Comparison of ENCODE assay signal across 8 mouse cellular contexts in genomic region chr2:168081299-168081932, GRCm38 (mm10). TPM values are rescaled to one million over a fixed set of nuclear protein-coding genes. Genes with fewer than 3 reads are reported as not detected.
DNase-seq lines count a peak whose midpoint lies in the region; ATAC-seq and TF ChIP-seq lines count a peak whose summit lies in the region.

No protein-coding gene starts in this region.

- peak overlapping the region; percentile 0; the same call in 1 of the 2 replicates for H3K27ac ChIP-seq in MEL (ENCODE audit: control insufficient read depth, low read depth, low read length)
- H3K27ac ChIP-seq in embryonic facial prominence, embryonic 13.5 days = 0 out of 2 replicates have a peak overlapping the region, but pooled peaks have one; percentile 22
- H3K27ac ChIP-seq in intestine, embryonic 15.5 days = peak overlapping the region; percentile 86
- peak overlapping the region; percentile 62 for H3K27ac ChIP-seq in neural tube, embryonic 12.5 days

- H3K4me3 ChIP-seq in MEL (ENCODE audit: control insufficient read depth in 1 of 2, insufficient read depth in 1 of 2, low read depth in 2 of 2, low read length in 2 of 2) = peak overlapping the region; percentile 56 to 98
- H3K4me3 ChIP-seq in embryonic facial prominence, embryonic 13.5 days = peak overlapping the region; percentile 72
- H3K4me3 ChIP-seq in intestine, embryonic 15.5 days (replicated peaks) = peak overlapping the region; percentile 75
- H3K4me3 ChIP-seq in neural tube, embryonic 12.5 days = peak overlapping the region; percentile 82

- no peak for TF ChIP-seq EP300 in MEL (IDR thresholded peaks at IDR 0.05; ENCODE audit: low read depth in 1 of 2, low read length in 2 of 2)

- under 1% methylated on average over 39 of the region's 49 CpGs for WGBS in embryonic facial prominence, embryonic 13.5 days
- under 1% methylated on average over 47 of the region's 49 CpGs for WGBS in intestine, embryonic 15.5 days
- WGBS in neural tube, embryonic 12.5 days = 1% methylated on average over 49 of the region's 49 CpGs

- peaks cover 1% of the 10 kb centered on the region; the same call in 1 of the 2 replicates for H3K79me2 ChIP-seq in MEL (ENCODE audit: control insufficient read depth, insufficient read depth, low read length, poor library complexity)

- ATAC-seq in embryonic facial prominence, embryonic 13.5 days (ENCODE audit: insufficient number of reproducible peaks, insufficient read depth, low FRiP score, low TSS enrichment, low read depth) = 0 out of 2 replicates have a peak, but pooled peaks have one; percentile 2
- ATAC-seq in intestine, embryonic 15.5 days = no peak
- no peak; the same call in 1 of the 2 replicates for ATAC-seq in neural tube, embryonic 12.5 days (ENCODE audit: low FRiP score, low read depth)

- peak overlapping the region; percentile 96 for H3K4me2 ChIP-seq in embryonic facial prominence, embryonic 13.5 days
- H3K4me2 ChIP-seq in intestine, embryonic 15.5 days (replicated peaks) = peak overlapping the region; percentile 94
- H3K4me2 ChIP-seq in neural tube, embryonic 12.5 days (replicated peaks) = peak overlapping the region; percentile 98

- H3K27me3 ChIP-seq in MEL (ENCODE audit: control insufficient read depth in 1 of 2, insufficient read depth in 2 of 2, low read length in 2 of 2) = no peaks in the 10 kb centered on the region
- H3K27me3 ChIP-seq in embryonic facial prominence, embryonic 13.5 days = peaks cover 47% of the 10 kb centered on the region
- no peaks in the 10 kb centered on the region; the same call in 1 of the 2 replicates for H3K27me3 ChIP-seq in intestine, embryonic 15.5 days (replicated peaks)
- H3K27me3 ChIP-seq in neural tube, embryonic 12.5 days (replicated peaks) = peaks cover 14% of the 10 kb centered on the region

- H3K9ac ChIP-seq in MEL (ENCODE audit: control insufficient read depth, low read depth, low read length, poor library complexity, severe bottlenecking) = peak overlapping the region; percentile 89
- peak overlapping the region; percentile 70 for H3K9ac ChIP-seq in embryonic facial prominence, embryonic 13.5 days
- H3K9ac ChIP-seq in intestine, embryonic 15.5 days = peak overlapping the region; percentile 78
- H3K9ac ChIP-seq in neural tube, embryonic 12.5 days = peak overlapping the region; percentile 87

- no peak for TF ChIP-seq RAD21 in MEL (IDR thresholded peaks at IDR 0.05; ENCODE audit: low read depth, low read length)

- intact Hi-C loops in left cerebral cortex, postnatal 4 days (cut with DNase I) = no loop called here
- intact Hi-C loops in left cerebral cortex, postnatal 14 days (cut with DNase I) = loop anchor here (10.0 kb wide), 1 partner anchor 157 kb away; no protein-coding TSS in a partner anchor

- H3K36me3 ChIP-seq in MEL (ENCODE audit: control insufficient read depth in 1 of 2, insufficient read depth in 2 of 2, low read length in 2 of 2) = peaks cover 0 to 14% of the 10 kb centered on the region in 2 experiments; a peak in 2 of 4 replicates
- no peaks in the 10 kb centered on the region for H3K36me3 ChIP-seq in embryonic facial prominence, embryonic 13.5 days
- no peaks in the 10 kb centered on the region for H3K36me3 ChIP-seq in intestine, embryonic 15.5 days
- H3K36me3 ChIP-seq in neural tube, embryonic 12.5 days = no peaks in the 10 kb centered on the region

- no peak; a peak in 2 of 4 replicates for TF ChIP-seq POLR2A in MEL (IDR thresholded peaks at IDR 0.05; ENCODE audit: control insufficient read depth in 1 of 2, insufficient read depth in 1 of 2, low read depth in 1 of 2, low read length in 2 of 2, poor library complexity in 1 of 2)

- H3K9me3 ChIP-seq in MEL (replicated peaks; ENCODE audit: insufficient read depth, low read length) = no peaks in the 10 kb centered on the region
- no peaks in the 10 kb centered on the region for H3K9me3 ChIP-seq in embryonic facial prominence, embryonic 13.5 days
- no peaks in the 10 kb centered on the region for H3K9me3 ChIP-seq in intestine, embryonic 15.5 days
- H3K9me3 ChIP-seq in neural tube, embryonic 12.5 days = no peaks in the 10 kb centered on the region

- no peak for TF ChIP-seq CTCF in MEL (IDR thresholded peaks at IDR 0.05 in 2 of 3, conservative IDR thresholded peaks at IDR 0.05 in 1 of 3; ENCODE audit: control insufficient read depth in 1 of 3, insufficient read depth in 1 of 3, low read depth in 2 of 3, low read length in 3 of 3, poor library complexity in 1 of 3, severe bottlenecking in 1 of 3)

- DNase-seq in left cerebral cortex, postnatal 4 days = peak; percentile 41
- DNase-seq in left cerebral cortex, postnatal 14 days (ENCODE audit: low spot score in 2 of 2) = no peak
- DNase-seq in MEL (ENCODE audit: low read depth, low spot score) = peak; percentile 65
- no peak for DNase-seq in cerebellum, postnatal 36 days
- DNase-seq in lung, postnatal 14 days = no peak

- peaks cover 4 to 23% of the 10 kb centered on the region in 2 experiments; a peak in 3 of 4 replicates for H3K4me1 ChIP-seq in MEL (ENCODE audit: control insufficient read depth in 1 of 2, insufficient read depth in 2 of 2, low read length in 2 of 2)
- H3K4me1 ChIP-seq in embryonic facial prominence, embryonic 13.5 days = peaks cover 22% of the 10 kb centered on the region
- H3K4me1 ChIP-seq in intestine, embryonic 15.5 days (replicated peaks) = peaks cover 20% of the 10 kb centered on the region
- peaks cover 17% of the 10 kb centered on the region; the same call in 1 of the 2 replicates for H3K4me1 ChIP-seq in neural tube, embryonic 12.5 days

TF ChIP-seq in MEL, 35 proteins besides CTCF, POLR2A, EP300 and RAD21:
- no peak for TF ChIP-seq BHLHE40 (IDR thresholded peaks at IDR 0.05; ENCODE audit: borderline replicate concordance, low read depth, low read length)
- TF ChIP-seq ZC3H11A (IDR thresholded peaks at IDR 0.05; ENCODE audit: low read depth, low read length) = no peak
- TF ChIP-seq ZMIZ1 (IDR thresholded peaks at IDR 0.05; ENCODE audit: low read depth, low read length) = no peak
- TF ChIP-seq CHD1 (IDR thresholded peaks at IDR 0.05; ENCODE audit: low read depth, low read length) = no peak
- TF ChIP-seq NRF1 (IDR thresholded peaks at IDR 0.05; ENCODE audit: insufficient read depth, low read depth, low read length, poor library complexity, severe bottlenecking) = no peak
- TF ChIP-seq MEF2A (IDR thresholded peaks at IDR 0.05; ENCODE audit: extremely low read depth, insufficient replicate concordance, low read depth, low read length, poor library complexity, severe bottlenecking) = no peak
- no peak for TF ChIP-seq E2F4 (IDR thresholded peaks at IDR 0.05; ENCODE audit: borderline replicate concordance, low read depth, low read length)
- TF ChIP-seq SMC3 (IDR thresholded peaks at IDR 0.05; ENCODE audit: low read depth, low read length) = no peak
- no peak for TF ChIP-seq GABPA (IDR thresholded peaks at IDR 0.05; ENCODE audit: low read depth, low read length)
- TF ChIP-seq UBTF (IDR thresholded peaks at IDR 0.05; ENCODE audit: borderline replicate concordance, insufficient read depth, low read depth, low read length) = no peak
- no peak for TF ChIP-seq MYB (IDR thresholded peaks at IDR 0.05; ENCODE audit: low read depth, low read length)
- TF ChIP-seq POLR2AphosphoS2 (IDR thresholded peaks at IDR 0.05; ENCODE audit: low read length) = no peak
- TF ChIP-seq POLR2AphosphoS5 (IDR thresholded peaks at IDR 0.05; ENCODE audit: borderline replicate concordance, low read depth, low read length) = no peak
- no peak for TF ChIP-seq TBP (IDR thresholded peaks at IDR 0.05; ENCODE audit: low read depth, low read length)
- TF ChIP-seq GATA1 (IDR thresholded peaks at IDR 0.05; ENCODE audit: low read depth, low read length) = no peak
- no peak for TF ChIP-seq USF1 (IDR thresholded peaks at IDR 0.05; ENCODE audit: low read depth, low read length)

RNA-seq across cellular contexts. Expression of gene Pard6b, which starts 0.6 kb away (rescaled TPM):
- 1 to 10 TPM; 4.3 to 4.9 TPM for total RNA-seq in left cerebral cortex, postnatal 4 days (2021)
- total RNA-seq in left cerebral cortex, postnatal 14 days (2021) = 1 to 10 TPM; 4.9 to 5.4 TPM
- 3.8 and 3.9 TPM in 2 replicates for total RNA-seq in MEL (2012; rRNA removed)
- polyA plus RNA-seq in MEL (2012; ENCODE audit: insufficient read depth in 1 of 2, insufficient read length in 2 of 2, low read depth in 1 of 2, low replicate concordance in 2 of 2, missing spikeins in 1 of 2) = 1 to 10 TPM in 1 of 2 experiments, not detected in 1; 7.6 TPM
- polyA plus RNA-seq in embryonic facial prominence, embryonic 13.5 days (2015; fragmentation: Nextera tagmentation; extraction: Ambion mirVana) = 3.0 and 3.9 TPM in 2 replicates
- polyA plus RNA-seq in intestine, embryonic 15.5 days (2015; fragmentation: Nextera tagmentation; extraction: Ambion mirVana) = 16.9 and 17.4 TPM in 2 replicates
- 9.3 and 10.1 TPM in 2 replicates for polyA plus RNA-seq in neural tube, embryonic 12.5 days (2016; fragmentation: Nextera tagmentation; extraction: Ambion mirVana)

Comparison
In these comparisons a context has a peak if more than half of its experiments do, and no peak if none do; other contexts are left out.
1. DNase-seq: peak in left cerebral cortex, postnatal 4 days (single experiment) and MEL (single experiment); none in left cerebral cortex, postnatal 14 days (0 of 2), cerebellum, postnatal 36 days (0 of 2) and lung, postnatal 14 days (single experiment).
2. H3K27ac ChIP-seq: peak in every context shown above with its lines; median percentile 86 in intestine, embryonic 15.5 days; 62 in neural tube, embryonic 12.5 days; 22 in embryonic facial prominence, embryonic 13.5 days; 0 in MEL.
3. Peak in every context shown above with its lines, with median percentiles within 50 percentile points of each other: H3K4me3 ChIP-seq, H3K9ac ChIP-seq and H3K4me2 ChIP-seq.